Mouse (Mus musculus) E14TG2a.4 (cell line): ENCODE data around the gene Ppp4r3a.
"Not testable (repeated sequence)": the region's sequence is repeated elsewhere in the genome, so short reads cannot be mapped to it uniquely, and the experiment has no call there.

Source experiments
- H3K27me3 ChIP-seq: 2 replicates; pipeline ENCODE4 v1.6.1; 2014; ENCODE audit warnings: low read length, control low read depth; ENCODE audit not compliant: insufficient read depth
- H3K36me3 ChIP-seq: 2 replicates; pipeline ENCODE4 v1.6.1; 2014; ENCODE audit warnings: low read length, control low read depth; ENCODE audit not compliant: insufficient read depth
- H3K4me1 ChIP-seq: replicated peaks from 2 replicates; pipeline ENCODE4 v1.6.1; 2014; ENCODE audit warnings: low read depth, low read length, control low read depth
- H3K4me3 ChIP-seq: replicated peaks from 2 replicates; pipeline ENCODE4 v1.5.1; 2014; ENCODE audit warnings: mild to moderate bottlenecking, low read length
- H3K9me3 ChIP-seq: 2 replicates; pipeline ENCODE4 v1.6.1; 2014; ENCODE audit warnings: low read length, control low read depth
- CTCF ChIP-seq: conservative IDR thresholded peaks from 2 replicates; pipeline ENCODE4 v1.5.1; 2014; ENCODE audit warnings: low read length
- NANOG ChIP-seq: IDR thresholded peaks from 2 replicates; pipeline ENCODE4 v1.6.1; 2014; ENCODE audit warnings: borderline replicate concordance, low read length, mixed read lengths
- POU5F1 ChIP-seq: IDR thresholded peaks from 2 replicates; pipeline ENCODE4 v1.6.1; 2014; ENCODE audit warnings: low read length, borderline replicate concordance

The Ppp4r3a gene

GRCm38 (mm10) chr12:101083076-101083838 is at the start of gene Ppp4r3a:
Gene Ppp4r3a (minus strand): TSS chr12:101083702.
- Histone ChIP-seq H3K36me3 (peaks cover 25% of the 10 kb centered on the region), H3K4me1 (peaks cover 41% of the 10 kb centered on the region), H3K27me3 (no peaks in the 10 kb centered on the region), H3K4me3 (peak within 1 kb of the TSS; percentile 99), H3K9me3 (no peaks in the 10 kb centered on the region)
- TF ChIP-seq NANOG = no peak
- TF ChIP-seq CTCF = no peak
- no peak for TF ChIP-seq POU5F1

- no peak overlapping the region for H3K4me3 ChIP-seq
- H3K36me3 ChIP-seq = no peaks in the 10 kb centered on the region
- H3K27me3 ChIP-seq = no peaks in the 10 kb centered on the region
- no peaks in the 10 kb centered on the region for H3K4me1 ChIP-seq
- TF ChIP-seq CTCF = peak; percentile 33
- TF ChIP-seq POU5F1 = no peak
- TF ChIP-seq NANOG = no peak
- no peaks in the 10 kb centered on the region for H3K9me3 ChIP-seq
Observed at GRCm38 (mm10) chr12:101123013-101123412, 39.5 kb upstream of the Ppp4r3a start.

- H3K36me3 ChIP-seq, H3K27me3 ChIP-seq, H3K9me3 ChIP-seq, H3K4me3 ChIP-seq, H3K4me1 ChIP-seq: not testable (repeated sequence)
Observed at GRCm38 (mm10) chr12:101122066-101122465, 38.6 kb upstream of the Ppp4r3a start.

- TF ChIP-seq NANOG = peak; percentile 79; the same call in 1 of the 2 replicates
- H3K36me3 ChIP-seq, H3K4me3 ChIP-seq, H3K27me3 ChIP-seq: not testable (repeated sequence)
- Histone ChIP-seq H3K9me3 (peaks cover 21% of the 10 kb centered on the region), H3K4me1 (peaks cover 27% of the 10 kb centered on the region)
Observed at GRCm38 (mm10) chr12:101109794-101110585, 26.5 kb upstream of the Ppp4r3a start.

- TF ChIP-seq CTCF (no peak), POU5F1 (no peak)
- no peaks in the 10 kb centered on the region for H3K27me3 ChIP-seq
- H3K4me3 ChIP-seq = no peak overlapping the region
- H3K9me3 ChIP-seq = peaks cover 14% of the 10 kb centered on the region
- peaks cover 30% of the 10 kb centered on the region for H3K4me1 ChIP-seq
- H3K36me3 ChIP-seq = no peaks in the 10 kb centered on the region
Observed at GRCm38 (mm10) chr12:101107722-101108121, 24.2 kb upstream of the Ppp4r3a start.

- peaks cover 18% of the 10 kb centered on the region for H3K9me3 ChIP-seq
- no peaks in the 10 kb centered on the region for H3K36me3 ChIP-seq
- H3K4me1 ChIP-seq = peaks cover 26% of the 10 kb centered on the region
- no peak for TF ChIP-seq NANOG
- TF ChIP-seq POU5F1 = no peak
- no peak for TF ChIP-seq CTCF
- H3K27me3 ChIP-seq = no peaks in the 10 kb centered on the region
- H3K4me3 ChIP-seq = peak overlapping the region; percentile 46; the same call in 1 of the 2 replicates
Observed at GRCm38 (mm10) chr12:101105571-101105970, 22.1 kb upstream of the Ppp4r3a start.

- no peak overlapping the region for H3K4me3 ChIP-seq
- peaks cover 35% of the 10 kb centered on the region for H3K9me3 ChIP-seq
- TF ChIP-seq NANOG (no peak), CTCF (peak; percentile 42), POU5F1 (no peak)
- no peaks in the 10 kb centered on the region for H3K36me3 ChIP-seq
- H3K4me1 ChIP-seq = peaks cover 13% of the 10 kb centered on the region
- H3K27me3 ChIP-seq = no peaks in the 10 kb centered on the region
Observed at GRCm38 (mm10) chr12:101102648-101103047, 19.1 kb upstream of the Ppp4r3a start.

GRCm38 (mm10) chr12:101093678-101094077 is 10.2 kb upstream of the Ppp4r3a start:
- H3K36me3 ChIP-seq, H3K4me1 ChIP-seq, H3K27me3 ChIP-seq, H3K4me3 ChIP-seq: not testable (repeated sequence)
- H3K9me3 ChIP-seq = peaks cover 22% of the 10 kb centered on the region

GRCm38 (mm10) chr12:101089955-101090354 is 6.5 kb upstream of the Ppp4r3a start:
- Histone ChIP-seq H3K27me3 (no peaks in the 10 kb centered on the region; the same call in 1 of the 2 replicates), H3K4me3 (no peak overlapping the region), H3K4me1 (peaks cover 3% of the 10 kb centered on the region; the same call in 1 of the 2 replicates), H3K36me3 (no peaks in the 10 kb centered on the region), H3K9me3 (no peaks in the 10 kb centered on the region)
- TF ChIP-seq POU5F1 (no peak), NANOG (no peak), CTCF (no peak)
